Mouse (Mus musculus) left cerebral cortex, postnatal 4 days (tissue): ENCODE measurements around the gene Atp6v0b. TPM values are rescaled to one million over a fixed set of nuclear protein-coding genes. Genes with fewer than 3 reads are reported as not detected.

Experiments
- DNase-seq: peaks from one replicate; pipeline ENCODE4 v3.0.0-alpha.2; 2022
- intact Hi-C: fragments of 180-260 bp; cut with DNase I; formaldehyde crosslinking; loops from one replicate; pipeline ENCODE4 v1.15.1; 2025
- total RNA-seq, 2 experiments: library from RNA; stranded (reverse); gene quantifications; 2 replicates each; pipeline ENCODE4 v1.2.3; 2021

The Atp6v0b gene
- total RNA-seq, 2 experiments from 2014 or later = 306 to 331 TPM

DNA sequence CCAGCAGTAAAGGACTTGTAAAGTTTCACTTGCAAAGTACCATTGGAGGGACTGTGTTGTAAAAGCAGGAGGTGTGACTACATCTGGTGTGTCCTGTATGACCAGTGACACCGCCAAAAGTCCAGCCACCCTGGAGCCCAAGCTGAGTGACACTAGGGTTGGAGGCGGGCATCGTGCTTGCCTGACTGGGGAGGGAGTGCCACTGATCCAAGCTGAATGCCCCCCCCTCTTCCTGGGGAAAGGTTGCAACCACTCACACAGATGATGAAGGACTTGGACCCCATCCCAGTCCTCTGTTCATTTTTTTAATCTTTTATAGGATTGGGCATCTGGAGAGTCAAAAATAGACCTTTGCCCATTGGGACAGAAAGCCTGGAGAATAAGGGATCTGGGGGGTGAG, 45.6 kb downstream of the Atp6v0b start:
- no peak for DNase-seq
- intact Hi-C loops = no loop called here

DNA sequence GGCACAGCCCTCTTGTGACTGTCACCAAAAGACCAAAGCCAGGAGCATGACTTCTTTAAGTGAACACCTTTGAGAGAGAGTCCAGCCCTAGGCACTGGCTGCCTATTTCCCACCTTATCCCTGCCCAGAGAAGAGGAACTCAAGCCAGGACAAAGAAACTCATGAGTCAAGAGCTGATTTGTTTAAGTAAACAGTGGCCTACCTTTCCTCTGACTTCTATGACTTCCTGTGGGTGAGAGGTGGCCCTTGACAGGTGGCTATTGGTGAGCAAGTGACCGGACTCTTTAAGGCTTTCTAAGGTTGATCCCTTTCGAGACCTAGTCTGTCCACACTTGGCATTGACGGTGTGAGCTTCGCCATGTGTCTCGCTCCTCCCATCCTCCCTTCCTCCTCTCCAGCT, 46.3 kb downstream of the Atp6v0b start:
- intact Hi-C loops = no loop called here
- DNase-seq = no peak

DNA sequence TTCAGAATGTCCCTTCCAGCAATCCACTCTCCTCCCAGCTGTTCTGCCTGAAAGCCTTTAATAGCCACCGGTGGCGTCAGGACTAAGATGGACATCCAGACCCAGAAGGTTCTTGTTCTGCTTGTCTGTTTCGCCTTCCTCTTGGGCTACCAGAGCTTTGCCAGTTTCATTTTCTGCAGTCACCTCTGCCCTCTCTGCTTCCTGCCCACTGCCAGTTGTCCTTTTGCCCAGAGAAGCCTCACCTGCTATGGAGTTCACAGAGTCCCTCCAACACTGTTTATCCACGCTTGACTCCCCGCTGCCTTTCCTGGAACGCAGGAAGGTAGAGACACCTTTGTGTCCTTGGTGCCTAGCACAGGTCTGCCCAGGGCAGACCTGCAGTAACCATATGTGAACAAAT, 47.8 kb downstream of the Atp6v0b start:
- no peak for DNase-seq
- intact Hi-C loops = no loop called here

DNA sequence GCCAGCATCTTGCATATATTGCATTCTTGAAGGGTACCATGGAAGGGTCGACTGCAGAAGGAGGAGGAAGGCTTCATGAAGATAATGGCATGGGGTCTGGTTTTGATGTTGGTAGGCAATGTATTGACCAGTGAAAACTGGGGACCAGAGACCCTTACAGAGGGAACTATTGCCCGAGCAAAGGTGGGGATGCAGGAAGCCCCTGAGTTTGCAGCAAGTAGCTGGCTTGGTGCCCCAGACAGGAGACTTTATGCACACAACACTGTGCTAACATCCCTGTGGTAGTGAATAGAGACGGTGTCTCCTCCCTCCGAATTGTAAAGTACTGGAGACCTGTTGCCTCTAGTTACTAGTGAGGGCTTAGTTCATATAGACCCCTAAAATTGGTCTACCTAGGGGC, 49.9 kb downstream of the Atp6v0b start:
- no peak for DNase-seq
- intact Hi-C loops = no loop called here

DNA sequence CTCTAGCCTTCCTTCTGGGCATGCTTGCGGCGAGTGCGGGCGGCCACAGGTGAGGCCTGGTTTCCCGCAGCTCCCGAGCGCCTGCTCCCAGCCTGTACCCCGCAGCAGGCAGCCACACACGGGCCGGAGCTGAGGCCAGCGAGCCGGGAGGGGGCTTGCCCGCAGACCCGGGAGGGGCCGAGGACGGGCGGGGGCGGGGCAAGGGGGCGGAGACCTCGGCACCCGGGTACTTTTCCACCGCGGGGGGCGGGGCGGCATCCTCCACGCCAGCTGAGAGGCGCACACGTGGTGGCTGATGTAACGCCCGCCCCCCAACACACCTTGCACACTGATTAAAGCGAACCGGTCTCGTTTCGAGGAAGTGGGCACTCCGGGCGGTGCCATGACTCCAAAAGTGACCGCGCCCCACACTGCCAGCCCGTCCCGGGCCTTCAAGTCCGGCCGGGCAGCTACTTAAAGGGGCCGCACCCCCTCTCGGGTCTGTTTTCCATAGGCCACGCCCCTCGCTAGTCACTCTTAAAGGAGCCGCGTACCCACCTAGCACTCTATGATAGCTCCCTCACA, 50.8 kb downstream of the Atp6v0b start:
- intact Hi-C loops = no loop called here

DNA sequence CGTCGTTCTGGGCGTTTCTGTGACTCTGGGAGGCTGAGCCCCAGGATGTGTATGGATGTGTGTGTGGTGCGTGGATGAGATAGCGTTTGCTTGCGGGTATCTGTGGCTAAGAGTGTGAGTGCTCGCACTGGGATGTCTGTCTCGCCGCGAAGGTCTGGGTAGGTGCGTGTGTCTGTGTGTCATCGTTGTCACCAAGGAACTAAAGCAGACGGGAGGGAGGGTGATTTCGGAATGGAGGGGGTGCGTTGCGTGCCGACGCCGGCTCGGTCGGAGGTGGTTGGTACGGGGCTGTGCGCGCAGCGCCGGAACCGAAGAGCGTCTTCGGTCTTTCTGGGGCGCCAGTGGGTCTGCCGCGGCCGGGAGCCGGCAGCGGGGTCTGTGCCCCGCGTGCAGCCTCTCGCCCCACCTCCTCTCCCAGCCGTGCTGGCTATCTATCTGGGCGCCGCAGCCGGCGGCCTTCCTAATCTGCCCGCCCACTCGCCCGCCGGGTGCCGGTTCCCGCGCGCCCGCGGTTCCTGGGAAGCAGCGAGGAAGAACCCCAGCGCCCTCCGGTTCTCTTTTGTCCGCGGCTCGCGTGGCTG, 51.5 kb downstream of the Atp6v0b start:
- intact Hi-C loops = no loop called here
- DNase-seq = peak; percentile 22

More for the DNA sequence above, 50.8 kb downstream of the Atp6v0b start:
- DNase-seq = peak; percentile 87

DNA sequence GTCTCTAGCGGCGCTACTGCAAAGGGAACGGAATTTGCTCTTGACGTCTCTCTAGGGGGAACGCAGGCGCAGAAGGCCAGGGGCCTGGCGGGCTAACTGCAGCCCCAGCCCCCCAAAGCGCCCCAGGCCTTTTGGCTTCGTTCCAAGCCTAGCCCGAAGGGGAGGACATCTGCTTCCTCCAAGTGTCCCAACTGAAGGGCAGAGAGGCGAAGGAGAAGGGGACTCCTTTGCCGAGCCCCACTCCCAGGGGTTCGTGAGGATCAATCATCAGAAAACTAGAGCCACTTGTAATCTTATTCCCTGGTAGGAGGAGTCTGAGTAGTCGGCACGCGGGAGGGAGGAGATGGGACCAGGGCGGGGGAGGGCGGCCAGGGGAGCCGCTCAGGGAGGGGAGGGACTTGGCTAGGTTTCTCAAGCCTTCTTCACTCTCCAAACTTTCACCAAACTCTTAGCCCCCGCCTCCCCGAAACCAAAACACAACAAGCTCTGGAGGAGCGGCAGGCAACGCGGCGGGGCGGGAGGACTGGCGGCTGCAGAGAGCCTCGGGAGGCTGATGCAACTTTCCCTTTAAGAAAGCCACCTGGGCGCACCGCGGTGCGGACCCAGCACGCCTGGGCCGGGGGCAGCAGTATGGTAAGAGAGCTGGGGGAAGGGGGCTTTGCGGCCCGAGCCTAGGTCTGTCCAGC, 52.1 kb downstream of the Atp6v0b start:
- intact Hi-C loops = loop anchor here (5.0 kb wide), 1 partner anchor 32 kb away; no protein-coding TSS in a partner anchor
- DNase-seq = peak; percentile 76

DNA sequence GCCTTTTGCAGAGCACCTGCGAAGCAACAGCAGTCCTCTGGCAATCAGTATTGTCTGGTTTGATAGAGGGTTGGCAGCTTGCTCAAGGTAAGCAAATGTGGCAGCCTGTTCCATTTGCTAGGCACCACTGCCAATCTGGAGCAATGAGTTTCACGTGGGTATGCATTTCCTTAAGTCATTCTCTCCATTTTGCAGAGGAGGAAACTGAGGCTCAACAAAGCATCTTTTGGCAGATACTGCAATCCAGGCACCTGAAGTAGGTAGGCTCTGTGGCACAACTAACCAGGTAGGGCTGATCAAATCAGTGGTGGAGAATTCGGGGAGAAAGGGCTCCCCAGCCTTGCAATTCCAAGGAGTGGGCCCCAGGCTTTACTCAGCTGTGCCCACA, 52.7 kb downstream of the Atp6v0b start, which contains the start of gene Slc6a9:
Gene Slc6a9, plus strand, starts transcription at position 50 of the 388 bp plus-strand sequence.
- intact Hi-C loops = loop anchor here (5.0 kb wide), 1 partner anchor 33 kb away; no protein-coding TSS in a partner anchor
- DNase-seq = no peak

Other genes with a start within 250 kb of the Atp6v0b start
- gene Dmap1, start 205.1 kb downstream of the Atp6v0b start, total RNA-seq = 10 to 100 TPM; 46.1 to 47.6 TPM
- not detected for gene Gm12845, start 162.9 kb downstream of the Atp6v0b start, total RNA-seq
- gene Klf17, start 121.7 kb downstream of the Atp6v0b start, total RNA-seq = not detected
- gene Slc6a9, start 52.8 kb downstream of the Atp6v0b start, total RNA-seq = 10 to 100 TPM; 33.4 to 34.1 TPM
- 1 to 10 TPM; 6.0 to 8.2 TPM for gene Ccdc24, start 14.8 kb downstream of the Atp6v0b start, total RNA-seq
- gene B4galt2, start 3.8 kb downstream of the Atp6v0b start, total RNA-seq = 100 to 1,000 TPM; 168 to 172 TPM
- gene Dph2, start 4.7 kb upstream of the Atp6v0b start, total RNA-seq = 10 to 100 TPM; 12.9 to 15.1 TPM
- gene Ipo13, start 27.7 kb upstream of the Atp6v0b start, total RNA-seq = 100 to 1,000 TPM; 112 to 114 TPM
- 1 to 10 TPM; 2.5 to 3.3 TPM for gene Artn, start 42.4 kb upstream of the Atp6v0b start, total RNA-seq
- 10 to 100 TPM; 36.7 to 38.7 TPM for gene St3gal3, start 247.6 kb upstream of the Atp6v0b start, total RNA-seq